Mouse (Mus musculus): ENCODE measurements around the gene Car7. TPM values are rescaled to one million over a fixed set of nuclear protein-coding genes. Genes with fewer than 3 reads are reported as not detected.

Gene Car7
- total and polyA plus RNA-seq, 3 experiments = 0.62 to 1.3 (median 0.85) TPM

DNA sequence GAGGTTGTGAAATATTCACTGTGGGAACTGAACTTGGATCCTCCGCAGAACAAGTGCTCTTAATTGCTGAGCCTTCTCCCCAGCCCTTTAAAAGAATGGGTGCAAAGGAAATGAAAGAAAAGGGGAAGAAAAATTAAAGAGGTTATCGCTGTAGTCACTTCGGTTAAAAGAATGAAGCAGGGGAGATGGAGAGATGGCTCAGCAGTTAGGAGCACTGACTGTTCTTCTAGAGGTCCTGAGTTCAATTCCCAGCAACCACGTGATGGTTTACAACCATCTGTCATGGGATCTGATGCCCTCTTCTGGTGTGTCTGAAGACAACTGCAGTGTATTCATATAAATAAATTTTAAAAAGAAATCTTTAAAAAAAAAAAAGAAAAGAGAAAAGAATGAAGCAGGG lies 1.5 kb downstream of the Car7 start:
- dilution Hi-C loops (cut with MboI; ENCODE audit: extremely low pct_ligation_motif_present, extremely low pct_unique_long_range_greater_than_20kb, low sequenced_read_pairs) = no loop called here
- Histone ChIP-seq H3K4me2 (ENCODE audit: insufficient read depth, low read depth, poor library complexity, severe bottlenecking) (peak overlapping the region; percentile 95; the same call in 1 of the 2 replicates), H3K4me3 (replicated peaks in 1 of 3; ENCODE audit: low read depth in 2 of 3, low read length in 2 of 3, poor library complexity in 1 of 3) (peak overlapping the region in 2 of 3 experiments; percentile 85 to 95)

DNA sequence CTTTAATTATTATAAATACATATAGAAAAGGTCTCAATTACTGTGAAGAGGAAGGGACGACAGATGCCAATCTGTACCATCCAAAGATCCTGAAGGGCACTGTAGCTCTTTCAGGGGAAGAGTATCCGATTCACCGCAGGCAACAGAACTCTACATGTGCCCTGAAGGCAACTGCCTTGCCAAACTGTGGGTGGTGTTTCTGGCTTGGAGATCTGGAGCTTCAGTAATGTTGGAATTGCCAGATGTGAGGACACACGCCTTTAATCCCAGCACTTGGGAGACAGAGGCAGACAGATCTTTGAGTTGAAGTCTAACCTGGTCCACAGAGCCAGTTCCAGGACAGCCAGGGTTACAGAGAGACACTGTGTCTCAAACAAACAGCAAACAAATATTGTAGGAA lies 4.4 kb downstream of the Car7 start:
- Histone ChIP-seq H3K4me3 (replicated peaks in 1 of 3; ENCODE audit: low read depth in 2 of 3, low read length in 2 of 3, poor library complexity in 1 of 3) (no peak overlapping the region), H3K4me2 (ENCODE audit: insufficient read depth, low read depth, poor library complexity, severe bottlenecking) (no peak overlapping the region), H3K4me1 (ENCODE audit: control insufficient read depth in 1 of 2, insufficient read depth in 2 of 2) (peaks cover 0 to 5% of the 10 kb centered on the region in 2 experiments; a peak in 2 of 4 replicates), H3K9me3 (replicated peaks; ENCODE audit: low read length) (no peaks in the 10 kb centered on the region), H3K27ac (ENCODE audit: insufficient read depth, low read depth) (no peak overlapping the region), H3K36me3 (replicated peaks in 1 of 2; ENCODE audit: control insufficient read depth in 1 of 2, insufficient read depth in 1 of 2, low read length in 1 of 2) (peaks cover 0 to 2% of the 10 kb centered on the region in 2 experiments), H3K79me2 (replicated peaks; ENCODE audit: control insufficient read depth, extremely low read depth, insufficient read depth, poor library complexity, severe bottlenecking) (no peaks in the 10 kb centered on the region), H3K9ac (ENCODE audit: insufficient read depth, low read depth) (no peak overlapping the region), H3K27me3 (replicated peaks) (no peaks in the 10 kb centered on the region)
- DNase-seq (ENCODE audit: extremely low read depth) = no peak
- TF ChIP-seq CTCF (conservative IDR thresholded peaks at IDR 0.05 in 1 of 2, IDR thresholded peaks at IDR 0.05 in 1 of 2; ENCODE audit: low read depth in 2 of 2, low read length in 2 of 2) (no peak), ZMIZ1 (IDR thresholded peaks at IDR 0.05; ENCODE audit: low read depth, low read length) (no peak), SIN3A (IDR thresholded peaks at IDR 0.05; ENCODE audit: low read length) (no peak), SMC3 (IDR thresholded peaks at IDR 0.05; ENCODE audit: low read depth, low read length) (no peak), ZKSCAN1 (IDR thresholded peaks at IDR 0.05; ENCODE audit: borderline replicate concordance, low read depth, low read length) (no peak), TBP (conservative IDR thresholded peaks at IDR 0.05; ENCODE audit: low read depth, low read length) (no peak)
- in situ Hi-C loops (cut with MboI; ENCODE audit: low pct_ligation_motif_present, low pct_unique_long_range_greater_than_20kb, low sequenced_read_pairs) (loop anchor here (25.0 kb wide), 1 partner anchor 177 kb away; no protein-coding TSS in a partner anchor), dilution Hi-C loops (cut with MboI; ENCODE audit: extremely low pct_ligation_motif_present, extremely low pct_unique_long_range_greater_than_20kb, low sequenced_read_pairs) (no loop called here)

More for the DNA sequence above, 1.5 kb downstream of the Car7 start:
- TF ChIP-seq TBP (conservative IDR thresholded peaks at IDR 0.05; ENCODE audit: low read depth, low read length) = 0 out of 2 replicates have a peak, but pooled peaks have one; percentile 26
- no peak for TF ChIP-seq E2F4 (IDR thresholded peaks at IDR 0.05; ENCODE audit: insufficient replicate concordance, low read depth, low read length)
- Histone ChIP-seq H3K27ac (ENCODE audit: insufficient read depth, low read depth) (no peak overlapping the region), H3K27me3 (replicated peaks) (no peaks in the 10 kb centered on the region), H3K79me2 (replicated peaks; ENCODE audit: control insufficient read depth, extremely low read depth, insufficient read depth, poor library complexity, severe bottlenecking) (no peaks in the 10 kb centered on the region; the same call in 1 of the 2 replicates), H3K9ac (ENCODE audit: insufficient read depth, low read depth) (no peak overlapping the region), H3K36me3 (replicated peaks in 1 of 2; ENCODE audit: control insufficient read depth in 1 of 2, insufficient read depth in 1 of 2, low read length in 1 of 2) (peaks cover 0 to 4% of the 10 kb centered on the region in 2 experiments), H3K9me3 (replicated peaks; ENCODE audit: low read length) (no peaks in the 10 kb centered on the region), H3K4me1 (ENCODE audit: control insufficient read depth in 1 of 2, insufficient read depth in 2 of 2) (peaks cover 4 to 21% of the 10 kb centered on the region in 2 experiments; a peak in 3 of 4 replicates)
- in situ Hi-C loops (cut with MboI; ENCODE audit: low pct_ligation_motif_present, low pct_unique_long_range_greater_than_20kb, low sequenced_read_pairs) = loop anchor here (25.0 kb wide), 1 partner anchor 174 kb away; no protein-coding TSS in a partner anchor
- no peak for DNase-seq (ENCODE audit: extremely low read depth)

DNA sequence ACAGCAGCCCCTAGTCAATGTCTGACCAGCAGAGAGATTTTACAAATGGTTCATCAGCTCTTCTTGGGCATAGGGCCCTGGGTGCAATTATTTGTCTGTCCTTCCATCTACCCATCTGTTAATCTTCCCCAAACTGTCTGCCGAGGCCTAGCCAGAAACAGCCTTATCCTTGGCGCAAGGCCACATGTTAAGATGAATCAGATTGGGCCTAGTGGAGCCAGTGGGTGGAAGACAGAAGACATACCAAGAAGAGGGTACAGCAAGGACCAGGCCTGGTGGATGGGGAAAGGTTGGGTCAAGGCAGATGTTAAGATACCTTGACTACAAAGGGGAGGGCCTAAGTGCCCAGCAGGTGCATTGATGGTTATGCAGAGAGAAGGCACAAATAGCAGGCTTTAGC lies 5.1 kb downstream of the Car7 start:
- in situ Hi-C loops (cut with MboI; ENCODE audit: low pct_ligation_motif_present, low pct_unique_long_range_greater_than_20kb, low sequenced_read_pairs) = loop anchor here (25.0 kb wide), 1 partner anchor 177 kb away; no protein-coding TSS in a partner anchor

More for the DNA sequence above, 5.1 kb downstream of the Car7 start:
- no peak overlapping the region for H3K4me2 ChIP-seq (ENCODE audit: insufficient read depth, low read depth, poor library complexity, severe bottlenecking)
- no peak overlapping the region for H3K27ac ChIP-seq (ENCODE audit: insufficient read depth, low read depth)
- peaks cover 0 to 5% of the 10 kb centered on the region in 2 experiments; a peak in 2 of 4 replicates for H3K4me1 ChIP-seq (ENCODE audit: control insufficient read depth in 1 of 2, insufficient read depth in 2 of 2)
- H3K27me3 ChIP-seq (replicated peaks) = no peaks in the 10 kb centered on the region
- no peaks in the 10 kb centered on the region for H3K79me2 ChIP-seq (replicated peaks; ENCODE audit: control insufficient read depth, extremely low read depth, insufficient read depth, poor library complexity, severe bottlenecking)
- peaks cover 0 to 2% of the 10 kb centered on the region in 2 experiments for H3K36me3 ChIP-seq (replicated peaks in 1 of 2; ENCODE audit: control insufficient read depth in 1 of 2, insufficient read depth in 1 of 2, low read length in 1 of 2)
- dilution Hi-C loops (cut with MboI; ENCODE audit: extremely low pct_ligation_motif_present, extremely low pct_unique_long_range_greater_than_20kb, low sequenced_read_pairs) = no loop called here
- H3K9me3 ChIP-seq (replicated peaks; ENCODE audit: low read length) = no peaks in the 10 kb centered on the region
- TF ChIP-seq JUN (IDR thresholded peaks at IDR 0.05; ENCODE audit: insufficient read depth, low read depth, low read length) (no peak), HCFC1 (IDR thresholded peaks at IDR 0.05; ENCODE audit: low read depth, low read length) (no peak), USF2 (conservative IDR thresholded peaks at IDR 0.05; ENCODE audit: low read depth, low read length) (no peak), ZNF384 (IDR thresholded peaks at IDR 0.05; ENCODE audit: low read depth, low read length) (no peak), MEF2A (IDR thresholded peaks at IDR 0.05; ENCODE audit: borderline replicate concordance, low read depth, low read length) (no peak), TCF12 (IDR thresholded peaks at IDR 0.05; ENCODE audit: low read depth, low read length) (no peak), MAFK (IDR thresholded peaks at IDR 0.05; ENCODE audit: insufficient replicate concordance, low read length) (no peak), IRF4 (IDR thresholded peaks at IDR 0.05; ENCODE audit: low read depth, low read length) (no peak), RCOR1 (conservative IDR thresholded peaks at IDR 0.05; ENCODE audit: low read depth, low read length) (no peak), ZC3H11A (IDR thresholded peaks at IDR 0.05; ENCODE audit: low read depth, low read length) (no peak), MXI1 (IDR thresholded peaks at IDR 0.05; ENCODE audit: low read depth, low read length) (no peak), PAX5 (IDR thresholded peaks at IDR 0.05; ENCODE audit: low read length) (no peak), POLR2AphosphoS2 (IDR thresholded peaks at IDR 0.05; ENCODE audit: low read depth, low read length) (no peak)
- H3K9ac ChIP-seq (ENCODE audit: insufficient read depth, low read depth) = no peak overlapping the region
- H3K4me3 ChIP-seq (replicated peaks in 1 of 3; ENCODE audit: low read depth in 2 of 3, low read length in 2 of 3, poor library complexity in 1 of 3) = no peak overlapping the region
- no peak for DNase-seq (ENCODE audit: extremely low read depth)
